Mouse (Mus musculus) cortical plate, adult 2 months (tissue): ENCODE data around the gene Timd2. TPM values are rescaled to one million over a fixed set of nuclear protein-coding genes. Genes with fewer than 3 reads are reported as not detected.
"Not testable (repeated sequence)": the region's sequence is repeated elsewhere in the genome, so short reads cannot be mapped to it uniquely, and the experiment has no call there.

ENCODE experiments used
- H3K27ac ChIP-seq: fragments of 200-500 bp; 2 replicates; pipeline ENCODE4 v1.5.1; 2012; ENCODE audit warnings: low read length, control low read depth, inconsistent platforms; ENCODE audit not compliant: insufficient read depth
- H3K4me1 ChIP-seq: fragments of 200-500 bp; 2 replicates; pipeline ENCODE4 v1.6.1; 2011; ENCODE audit warnings: low read length; ENCODE audit not compliant: control insufficient read depth, insufficient read depth
- H3K4me3 ChIP-seq: fragments of 200-500 bp; 2 replicates; pipeline ENCODE4 v1.5.1; 2011; ENCODE audit warnings: mild to moderate bottlenecking, low read length, control low read depth; ENCODE audit not compliant: insufficient read depth
- CTCF ChIP-seq: fragments of 200-500 bp; IDR thresholded peaks from 2 replicates; pipeline ENCODE4 v1.5.1; 2011; ENCODE audit warnings: mild to moderate bottlenecking, control low read depth, low read length; ENCODE audit not compliant: insufficient read depth; ENCODE audit errors: extremely low read depth
- POLR2A ChIP-seq: fragments of 200-500 bp; IDR thresholded peaks from 2 replicates; pipeline ENCODE4 v1.6.1; 2011; ENCODE audit warnings: mild to moderate bottlenecking, low read length, control low read depth; ENCODE audit not compliant: insufficient read depth; ENCODE audit errors: extremely low read depth
- polyA plus RNA-seq: library from polyadenylated mRNA; depleted of rRNA; stranded (reverse); fragments of >200 nt; gene quantifications from 2 replicates; pipeline ENCODE4 v1.2.3, GENCODE M21; 2012; rRNA removed

Timd2 gene
- not detected in 2 replicates for polyA plus RNA-seq

- no peak for TF ChIP-seq CTCF
- TF ChIP-seq POLR2A = no peak
- Histone ChIP-seq H3K4me3 (no peak within 1 kb of the TSS), H3K4me1 (no peaks in the 10 kb centered on the region), H3K27ac (no peak within 1 kb of the TSS)
These were observed at the start of gene Timd2 for GRCm38 (mm10) chr11:46706664-46707356. TSS of gene Timd2 (minus strand) at chr11:46707061.

- H3K27ac ChIP-seq, H3K4me3 ChIP-seq, H3K4me1 ChIP-seq: not testable (repeated sequence)
These were observed 48.9 kb upstream of the Timd2 start for GRCm38 (mm10) chr11:46755714-46756113.

GRCm38 (mm10) chr11:46754669-46755068, 47.8 kb upstream of the Timd2 start:
- TF ChIP-seq POLR2A (no peak), CTCF (no peak)
- no peak overlapping the region for H3K4me3 ChIP-seq
- no peak overlapping the region for H3K27ac ChIP-seq
- no peaks in the 10 kb centered on the region for H3K4me1 ChIP-seq

GRCm38 (mm10) chr11:46753662-46754061, 46.8 kb upstream of the Timd2 start:
- Histone ChIP-seq H3K4me1 (no peaks in the 10 kb centered on the region), H3K27ac (no peak overlapping the region), H3K4me3 (no peak overlapping the region)
- TF ChIP-seq CTCF (no peak), POLR2A (no peak)

GRCm38 (mm10) chr11:46747996-46748395, 41.1 kb upstream of the Timd2 start:
- no peak overlapping the region for H3K27ac ChIP-seq
- no peak for TF ChIP-seq CTCF
- TF ChIP-seq POLR2A = no peak
- no peak overlapping the region for H3K4me3 ChIP-seq
- no peaks in the 10 kb centered on the region for H3K4me1 ChIP-seq

GRCm38 (mm10) chr11:46741716-46742115, 34.9 kb upstream of the Timd2 start:
- H3K27ac ChIP-seq = no peak overlapping the region
- H3K4me1 ChIP-seq = no peaks in the 10 kb centered on the region
- TF ChIP-seq CTCF (no peak), POLR2A (no peak)
- no peak overlapping the region for H3K4me3 ChIP-seq

- TF ChIP-seq CTCF = no peak
- TF ChIP-seq POLR2A = no peak
- Histone ChIP-seq H3K27ac (no peak overlapping the region), H3K4me3 (no peak overlapping the region), H3K4me1 (no peaks in the 10 kb centered on the region)
These were observed 34.0 kb upstream of the Timd2 start for GRCm38 (mm10) chr11:46740886-46741285.

GRCm38 (mm10) chr11:46739501-46739900, 32.6 kb upstream of the Timd2 start:
- no peak overlapping the region for H3K27ac ChIP-seq
- no peak overlapping the region for H3K4me3 ChIP-seq
- TF ChIP-seq CTCF (no peak), POLR2A (no peak)
- H3K4me1 ChIP-seq = no peaks in the 10 kb centered on the region

GRCm38 (mm10) chr11:46735076-46735475, 28.2 kb upstream of the Timd2 start, which contains the start of gene Havcr1:
TSS of gene Havcr1 (plus strand) at chr11:46735080.
- H3K27ac ChIP-seq, H3K4me1 ChIP-seq, H3K4me3 ChIP-seq: not testable (repeated sequence)

- Histone ChIP-seq H3K4me3 (no peak overlapping the region), H3K27ac (no peak overlapping the region), H3K4me1 (no peaks in the 10 kb centered on the region)
- TF ChIP-seq CTCF (no peak), POLR2A (no peak)
These were observed 27.8 kb upstream of the Timd2 start for GRCm38 (mm10) chr11:46734617-46735016.

- H3K27ac ChIP-seq = no peak overlapping the region
- no peak for TF ChIP-seq POLR2A
- peak; percentile 52 for TF ChIP-seq CTCF
- H3K4me1 ChIP-seq = no peaks in the 10 kb centered on the region
- no peak overlapping the region for H3K4me3 ChIP-seq
These were observed 26.5 kb upstream of the Timd2 start for GRCm38 (mm10) chr11:46733242-46733789.
